Mouse (Mus musculus) mouse embryonic stem cell (cell line): ENCODE measurements around the gene Sqstm1.
"Not testable (repeated sequence)": the region's sequence is repeated elsewhere in the genome, so short reads cannot be mapped to it uniquely, and the experiment has no call there.

Experiments used
- in situ Hi-C, 2 experiments: fragments of 300-500 bp; cut with MboI; formaldehyde crosslinking; loops; 1 replicate in 1 of 2; 3 replicates in 1 of 2; pipeline ENCODE4 v1.14.3; 2019 to 2020; ENCODE audit warnings: low sequenced_read_pairs in 2 of 2, low pct_unique_long_range_greater_than_20kb in 1 of 2, mixed read lengths in 1 of 2; ENCODE audit not compliant: unreplicated experiment in 1 of 2

Sqstm1 gene

DNA sequence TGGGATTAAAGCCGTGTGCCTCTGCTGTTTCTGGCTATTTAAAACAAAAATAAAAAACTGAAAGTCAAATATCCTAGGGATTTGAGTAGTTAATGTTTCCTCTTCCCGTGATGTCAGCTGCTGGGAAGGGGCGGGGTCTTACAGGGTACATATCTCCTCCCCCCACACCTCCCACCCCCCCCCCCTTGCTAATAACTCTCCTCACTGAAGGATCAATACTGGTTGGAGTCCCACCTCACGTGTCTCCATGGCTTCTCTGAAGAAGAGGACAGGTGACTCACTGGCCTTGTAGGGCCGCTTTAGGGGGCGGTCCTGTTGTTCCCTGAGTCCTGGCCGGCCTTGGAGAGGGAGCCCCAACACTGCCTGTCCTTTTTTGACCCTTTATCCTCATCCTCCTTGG, 21.9 kb downstream of the Sqstm1 start:
- in situ Hi-C loops = no loop called here

DNA sequence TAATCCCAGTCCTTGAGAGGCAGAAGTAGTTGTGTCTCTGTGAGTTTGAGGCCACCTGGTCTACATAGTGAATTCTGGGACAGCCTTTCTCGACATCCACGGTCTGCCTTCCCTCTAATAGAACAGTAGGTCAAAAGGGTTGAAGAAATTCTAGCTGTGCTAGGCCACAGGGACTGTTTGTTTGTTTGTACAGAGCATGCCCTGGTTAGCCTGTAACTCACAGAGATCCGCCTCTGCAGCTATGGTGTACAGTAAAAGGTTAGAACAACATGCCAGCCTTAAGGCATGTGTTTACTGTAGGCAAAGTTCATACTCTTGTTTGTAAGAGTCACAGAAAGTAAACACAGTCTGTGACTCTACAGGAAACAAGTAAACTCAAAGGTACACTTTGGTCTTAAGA, 25.8 kb downstream of the Sqstm1 start:
- in situ Hi-C loops = no loop called here

- in situ Hi-C loops = no loop called here
These were observed 27.9 kb downstream of the Sqstm1 start for GRCm38 (mm10) chr11:50182702-50183101.

- in situ Hi-C loops = no loop called here
These were observed 30.0 kb downstream of the Sqstm1 start for GRCm38 (mm10) chr11:50180478-50181231.

GRCm38 (mm10) chr11:50178532-50179488, 31.8 kb downstream of the Sqstm1 start:
- in situ Hi-C loops = no loop called here

DNA sequence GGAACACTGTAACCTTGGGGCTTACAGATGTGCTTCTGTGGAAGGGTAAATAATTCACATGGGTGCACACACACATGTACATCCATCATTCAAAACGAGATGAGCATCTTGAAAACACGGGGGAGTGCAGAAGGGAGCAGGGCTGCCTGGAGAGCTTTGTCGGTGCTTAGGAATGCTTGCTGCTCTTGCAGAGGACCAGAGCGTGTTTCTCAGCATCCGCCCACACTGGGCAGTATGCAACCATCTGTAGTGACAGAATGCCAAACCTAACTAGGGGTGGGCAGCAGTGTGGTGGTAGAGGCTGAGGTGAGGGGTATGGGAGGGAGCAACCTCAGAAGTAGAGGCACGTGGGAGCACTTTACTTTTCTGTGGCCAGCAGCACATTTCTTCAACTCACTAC, 33.5 kb downstream of the Sqstm1 start:
- in situ Hi-C loops = no loop called here

DNA sequence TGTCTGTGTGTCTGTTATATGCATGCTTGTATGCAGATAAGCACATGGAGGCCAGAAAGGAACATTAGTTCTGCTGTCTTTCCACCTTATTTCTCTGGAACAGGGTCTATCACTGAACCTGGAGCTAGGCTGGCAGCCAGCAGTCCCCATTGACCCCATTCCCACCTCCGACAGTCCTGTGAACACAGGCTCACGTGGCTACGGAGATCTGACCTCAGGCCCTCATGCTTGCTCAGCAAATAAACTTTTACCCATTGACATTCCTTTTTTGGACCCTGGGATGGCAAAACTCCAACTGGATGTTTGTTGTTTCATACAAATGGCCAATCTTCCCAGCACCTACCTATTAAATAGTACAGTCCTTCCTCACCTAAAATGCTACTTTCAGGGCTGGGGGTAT, 34.3 kb downstream of the Sqstm1 start:
- in situ Hi-C loops = no loop called here

- in situ Hi-C loops = no loop called here
These were observed 35.9 kb downstream of the Sqstm1 start for GRCm38 (mm10) chr11:50174730-50175187.

DNA sequence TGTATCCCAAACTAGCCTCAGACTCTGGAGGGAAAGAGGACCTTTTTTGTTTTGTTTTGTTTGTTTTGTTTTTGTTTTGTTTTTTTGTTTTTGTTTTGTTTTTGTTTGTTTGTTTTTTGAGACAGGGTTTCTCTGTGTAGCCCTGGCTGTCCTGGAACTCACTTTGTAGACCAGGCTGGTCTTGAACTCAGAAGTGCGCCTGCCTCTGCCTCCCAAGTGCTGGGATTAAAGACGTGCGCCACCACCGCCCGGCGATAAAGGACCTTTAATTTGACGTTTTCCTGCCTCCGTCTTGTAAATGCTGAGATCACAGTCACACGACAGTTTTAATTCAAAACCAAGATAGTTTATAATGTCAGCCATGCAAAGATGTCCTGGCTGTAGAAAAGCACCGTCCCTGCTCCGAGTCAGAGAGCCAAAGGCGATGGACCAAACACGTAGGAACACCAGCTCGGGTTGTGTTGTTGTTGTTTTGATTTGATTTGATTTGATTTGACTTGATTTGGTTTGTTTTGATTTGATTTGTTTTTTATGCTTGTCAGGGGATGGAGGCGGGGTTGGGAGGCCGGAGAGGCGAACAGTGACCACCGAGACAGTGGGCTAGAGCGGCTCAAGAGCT, 36.4 kb downstream of the Sqstm1 start, which contains the start of gene Mrnip:
Mrnip (plus strand) TSS at position 334 of the 619 bp plus-strand sequence.
- in situ Hi-C loops = not testable (repeated sequence)

GRCm38 (mm10) chr11:50168352-50168751, 42.3 kb downstream of the Sqstm1 start:
- in situ Hi-C loops = no loop called here

DNA sequence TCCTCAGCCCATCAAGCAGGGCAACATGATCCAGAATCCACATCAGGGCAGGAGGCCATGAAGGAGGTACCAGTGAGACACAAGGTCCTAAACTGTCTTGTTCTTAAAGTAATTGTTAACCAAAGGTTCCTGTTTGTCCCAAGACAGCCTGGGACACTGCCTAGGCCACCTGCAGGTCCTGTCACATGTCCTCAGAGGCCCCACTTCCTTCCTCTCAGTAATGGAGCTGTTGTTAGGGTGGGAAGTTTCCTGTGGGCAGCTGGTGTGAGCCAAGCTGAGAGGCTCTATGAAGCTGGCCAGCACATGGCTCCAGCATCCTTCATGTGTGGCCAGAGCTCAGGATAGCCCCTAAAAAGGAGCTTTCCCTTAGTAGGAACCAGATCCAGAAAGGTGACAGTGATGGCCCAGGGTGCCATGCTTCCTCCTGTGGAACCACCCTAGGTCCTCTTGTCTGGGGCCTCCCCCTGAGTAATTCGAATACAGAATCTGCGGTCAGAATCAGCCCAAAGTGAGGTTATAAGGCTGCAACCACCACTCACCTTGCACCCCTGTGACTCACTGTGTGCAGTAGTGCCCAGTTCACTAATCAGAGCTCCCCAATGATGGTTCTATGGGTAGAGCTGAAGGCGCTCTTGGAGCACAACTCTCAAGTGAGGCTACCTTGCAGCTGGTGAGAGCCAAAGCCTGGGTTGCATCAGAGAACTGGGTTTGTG, 48.1 kb downstream of the Sqstm1 start:
- in situ Hi-C loops = no loop called here

DNA sequence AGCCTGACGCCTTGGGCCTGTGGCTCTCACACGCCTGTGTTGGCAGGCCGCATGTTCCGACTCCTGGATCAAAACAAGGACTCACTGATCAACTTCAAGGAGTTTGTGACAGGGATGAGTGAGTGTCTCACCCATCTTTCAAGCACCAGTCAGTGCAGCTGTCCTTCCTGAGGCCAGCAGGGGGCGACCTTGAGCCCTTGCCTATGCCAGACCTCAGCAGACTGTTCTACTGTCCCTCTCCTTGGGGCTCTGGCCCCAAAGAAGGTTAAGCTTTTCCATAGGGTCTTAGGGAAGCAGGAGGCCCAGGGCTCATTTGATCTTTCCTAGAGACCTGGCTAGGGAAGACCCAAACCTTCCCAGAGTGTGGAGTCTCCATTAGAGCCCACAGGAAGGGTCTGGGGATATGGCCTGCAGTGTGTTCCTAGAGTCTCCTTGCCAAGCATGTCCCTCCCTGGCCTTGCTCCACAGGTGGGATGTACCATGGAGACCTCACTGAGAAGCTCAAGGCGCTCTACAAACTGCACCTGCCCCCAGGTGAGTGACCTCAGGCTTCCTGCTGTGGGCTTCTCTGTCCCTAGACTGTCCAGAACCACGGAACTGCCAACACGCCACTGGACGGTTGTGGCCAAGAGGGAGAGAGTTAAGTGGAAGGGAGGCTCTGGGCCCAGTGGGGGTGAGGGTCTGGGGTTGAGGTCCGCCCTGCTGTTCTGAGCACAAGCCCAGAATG, 48.9 kb downstream of the Sqstm1 start:
- in situ Hi-C loops = no loop called here

DNA sequence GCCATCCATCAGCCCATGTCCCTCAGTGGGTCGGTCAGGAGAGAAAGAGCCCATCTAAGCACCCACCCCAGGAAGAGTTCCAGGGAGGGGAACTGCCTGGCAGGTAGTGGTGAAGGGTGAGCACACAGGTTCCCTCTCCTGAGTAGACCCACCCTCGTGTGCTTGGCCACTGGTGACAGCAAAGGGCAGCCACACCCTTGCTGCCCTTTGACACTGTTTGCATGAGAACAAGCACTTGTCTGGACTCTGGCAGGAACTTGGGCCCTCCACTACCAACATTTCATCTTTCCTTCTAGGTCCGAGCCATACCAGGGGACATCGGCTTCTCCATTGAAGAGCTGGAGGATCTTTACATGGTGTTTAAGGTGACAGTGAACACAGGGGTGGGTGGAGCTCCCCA, 51.3 kb downstream of the Sqstm1 start:
- in situ Hi-C loops = no loop called here

GRCm38 (mm10) chr11:50158346-50158745, 52.3 kb downstream of the Sqstm1 start:
- in situ Hi-C loops = no loop called here

DNA sequence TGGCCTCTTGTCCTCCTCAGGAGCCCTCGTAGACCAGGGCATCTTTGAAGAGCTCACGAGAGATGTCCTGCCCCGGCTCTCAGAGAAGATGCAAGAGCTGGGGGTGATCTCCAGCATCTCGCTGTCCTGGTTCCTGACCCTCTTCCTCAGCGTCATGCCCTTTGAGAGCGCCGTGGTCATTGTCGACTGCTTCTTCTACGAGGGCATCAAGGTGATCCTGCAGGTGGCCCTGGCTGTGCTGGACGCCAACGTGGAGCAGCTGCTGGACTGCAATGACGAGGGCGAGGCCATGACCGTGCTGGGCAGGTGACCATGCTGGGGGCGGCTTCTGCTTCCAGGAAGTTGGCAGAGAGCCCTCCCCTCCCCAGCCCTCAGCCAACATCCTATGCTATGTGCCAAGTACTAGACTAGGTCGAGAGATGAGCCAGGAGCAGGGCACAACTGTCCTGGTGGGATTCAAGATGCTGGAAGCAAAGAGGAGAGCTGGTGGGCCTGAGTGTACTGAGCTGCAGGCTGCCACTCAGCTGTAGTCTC, 53.8 kb downstream of the Sqstm1 start:
- in situ Hi-C loops = no loop called here

GRCm38 (mm10) chr11:50155785-50156184, 54.8 kb downstream of the Sqstm1 start:
- in situ Hi-C loops = no loop called here

- in situ Hi-C loops = no loop called here
These were observed 55.7 kb downstream of the Sqstm1 start for GRCm38 (mm10) chr11:50154777-50155520.
